Mouse (Mus musculus) hindbrain, embryonic 14.5 days (tissue): ENCODE data around the gene Mdk. TPM values are rescaled to one million over a fixed set of nuclear protein-coding genes. Genes with fewer than 3 reads are reported as not detected.

Source experiments
- ATAC-seq: fragments of 200-750 bp; cut with Nextera tagmentation; 2 replicates; pipeline ENCODE4 v1.8.0; 2017; ENCODE audit warnings: moderate number of reproducible peaks, mild to moderate bottlenecking, moderate TSS enrichment, moderate library complexity; ENCODE audit not compliant: low FRiP score
- DNase-seq: peaks from one replicate; pipeline ENCODE4 v3.0.0-alpha.2; 2015; ENCODE audit warnings: low spot score
- H3K27ac ChIP-seq: fragments of 300-500 bp; sonication (generic); 2 replicates; pipeline ENCODE4 v1.5.1; 2014; ENCODE audit warnings: mild to moderate bottlenecking, moderate library complexity
- H3K27me3 ChIP-seq: fragments of 300-500 bp; sonication (generic); 2 replicates; pipeline ENCODE4 v1.6.1; 2014; ENCODE audit warnings: mild to moderate bottlenecking, low read length, mixed read lengths; ENCODE audit not compliant: control insufficient read depth, insufficient read depth
- H3K36me3 ChIP-seq: fragments of 300-500 bp; sonication (generic); replicated peaks from 2 replicates; pipeline ENCODE4 v1.6.1; 2014; ENCODE audit not compliant: control insufficient read depth, insufficient read depth
- H3K4me1 ChIP-seq: fragments of 300-500 bp; sonication (generic); replicated peaks from 2 replicates; pipeline ENCODE4 v1.6.1; 2014; ENCODE audit warnings: antibody characterized with exemption, low read length, mixed read lengths; ENCODE audit not compliant: control insufficient read depth, insufficient read depth
- H3K4me2 ChIP-seq: fragments of 300-500 bp; sonication (generic); replicated peaks from 2 replicates; pipeline ENCODE4 v1.6.1; 2014; ENCODE audit warnings: mild to moderate bottlenecking, moderate library complexity
- H3K4me3 ChIP-seq: fragments of 300-500 bp; sonication (generic); replicated peaks from 2 replicates; pipeline ENCODE4 v1.5.1; 2014; ENCODE audit warnings: mild to moderate bottlenecking, low read length
- H3K9ac ChIP-seq: fragments of 300-500 bp; sonication (generic); 2 replicates; pipeline ENCODE4 v1.6.1; 2014
- H3K9me3 ChIP-seq: fragments of 300-500 bp; sonication (generic); 2 replicates; pipeline ENCODE4 v1.6.1; 2016; ENCODE audit warnings: low read length; ENCODE audit not compliant: control insufficient read depth
- WGBS: fragments of 180-500 bp; shearing (Covaris S2); extraction: QIAGEN DNeasy Blood & Tissue Kit; methylation state at CpG from one replicate; pipeline ENCODE4 v1.1.7; 2014; 5-methylcytosine and 5-hydroxymethylcytosine counted together
- polyA plus RNA-seq: library from polyadenylated mRNA; unstranded; fragments of >200 nt; fragmentation: Nextera tagmentation; extraction: Ambion mirVana; gene quantifications from 2 replicates; pipeline ENCODE4 v1.2.1, GENCODE M21; 2014

Mdk gene
- polyA plus RNA-seq, 1 experiment from 2014 or later = 171 TPM

- peak overlapping the region; percentile 29 for H3K4me2 ChIP-seq
- ATAC-seq = 0 out of 2 replicates have a peak, but pooled peaks have one; percentile 15
- no peaks in the 10 kb centered on the region for H3K36me3 ChIP-seq
- H3K4me1 ChIP-seq = peaks cover 42% of the 10 kb centered on the region
- no peaks in the 10 kb centered on the region for H3K27me3 ChIP-seq
- no peaks in the 10 kb centered on the region for H3K9me3 ChIP-seq
- no peak overlapping the region for H3K4me3 ChIP-seq
- no peak for DNase-seq
- 17% methylated on average over 15 of the region's 15 CpGs for WGBS
- peak overlapping the region; percentile 39; the same call in 1 of the 2 replicates for H3K9ac ChIP-seq
- peak overlapping the region; percentile 53 for H3K27ac ChIP-seq
These were observed 18.4 kb upstream of the Mdk start for GRCm38 (mm10) chr2:91950275-91951085.

GRCm38 (mm10) chr2:91949411-91950274 is 17.5 kb upstream of the Mdk start:
- peaks cover 42% of the 10 kb centered on the region for H3K4me1 ChIP-seq
- no peaks in the 10 kb centered on the region for H3K27me3 ChIP-seq
- no peaks in the 10 kb centered on the region for H3K9me3 ChIP-seq
- WGBS = 67% methylated on average over 17 of the region's 17 CpGs
- DNase-seq = no peak
- peak; percentile 13; the same call in 1 of the 2 replicates for ATAC-seq
- H3K4me2 ChIP-seq = peak overlapping the region; percentile 29
- H3K9ac ChIP-seq = peak overlapping the region; percentile 39; the same call in 1 of the 2 replicates
- H3K4me3 ChIP-seq = no peak overlapping the region
- H3K36me3 ChIP-seq = no peaks in the 10 kb centered on the region
- H3K27ac ChIP-seq = peak overlapping the region; percentile 53

GRCm38 (mm10) chr2:91948792-91949241 is 16.7 kb upstream of the Mdk start:
- ATAC-seq = no peak
- Histone ChIP-seq H3K4me1 (peaks cover 40% of the 10 kb centered on the region), H3K36me3 (no peaks in the 10 kb centered on the region), H3K4me3 (no peak overlapping the region), H3K27me3 (no peaks in the 10 kb centered on the region), H3K9me3 (no peaks in the 10 kb centered on the region), H3K4me2 (no peak overlapping the region), H3K9ac (no peak overlapping the region), H3K27ac (no peak overlapping the region)
- WGBS = 63% methylated on average over 3 of the region's 3 CpGs
- no peak for DNase-seq

DNA sequence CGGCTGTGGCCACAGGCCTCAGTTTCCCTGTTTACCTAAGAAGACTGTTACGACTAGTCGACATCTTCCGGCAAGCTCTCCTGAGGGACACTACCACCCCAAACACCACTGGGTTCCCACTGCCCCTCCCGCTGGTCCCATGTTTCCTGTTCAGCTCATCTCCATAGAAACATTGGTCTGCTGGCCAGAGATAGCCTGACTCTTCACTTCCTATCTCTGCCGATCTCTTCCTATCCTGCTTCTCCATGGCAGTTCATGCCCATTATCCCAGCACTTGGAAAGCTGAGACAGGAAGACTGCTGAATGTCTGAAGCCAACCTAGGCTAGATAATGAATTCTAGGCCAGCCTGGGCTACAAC is 16.0 kb upstream of the Mdk start:
- DNase-seq (no peak), ATAC-seq (no peak)
- no peaks in the 10 kb centered on the region for H3K27me3 ChIP-seq
- H3K27ac ChIP-seq = no peak overlapping the region
- WGBS = 76% methylated on average over 6 of the region's 6 CpGs
- no peaks in the 10 kb centered on the region for H3K9me3 ChIP-seq
- H3K9ac ChIP-seq = no peak overlapping the region
- H3K36me3 ChIP-seq = no peaks in the 10 kb centered on the region
- H3K4me2 ChIP-seq = no peak overlapping the region
- peaks cover 38% of the 10 kb centered on the region for H3K4me1 ChIP-seq
- no peak overlapping the region for H3K4me3 ChIP-seq

GRCm38 (mm10) chr2:91947397-91948150 is 15.5 kb upstream of the Mdk start:
- H3K4me3 ChIP-seq = no peak overlapping the region
- no peaks in the 10 kb centered on the region for H3K27me3 ChIP-seq
- no peak for DNase-seq
- WGBS = 49% methylated on average over 11 of the region's 11 CpGs
- H3K9me3 ChIP-seq = no peaks in the 10 kb centered on the region
- no peak for ATAC-seq
- H3K36me3 ChIP-seq = no peaks in the 10 kb centered on the region
- H3K27ac ChIP-seq = peak overlapping the region; percentile 48; the same call in 1 of the 2 replicates
- H3K4me2 ChIP-seq = no peak overlapping the region
- H3K9ac ChIP-seq = no peak overlapping the region
- peaks cover 38% of the 10 kb centered on the region for H3K4me1 ChIP-seq

GRCm38 (mm10) chr2:91946836-91947235 is 14.7 kb upstream of the Mdk start:
- no peak overlapping the region for H3K4me2 ChIP-seq
- WGBS = 54% methylated on average over 6 of the region's 6 CpGs
- no peaks in the 10 kb centered on the region for H3K27me3 ChIP-seq
- H3K9me3 ChIP-seq = no peaks in the 10 kb centered on the region
- peaks cover 38% of the 10 kb centered on the region for H3K4me1 ChIP-seq
- no peaks in the 10 kb centered on the region for H3K36me3 ChIP-seq
- H3K4me3 ChIP-seq = no peak overlapping the region
- DNase-seq (no peak), ATAC-seq (no peak)
- H3K27ac ChIP-seq = no peak overlapping the region
- H3K9ac ChIP-seq = no peak overlapping the region

DNA sequence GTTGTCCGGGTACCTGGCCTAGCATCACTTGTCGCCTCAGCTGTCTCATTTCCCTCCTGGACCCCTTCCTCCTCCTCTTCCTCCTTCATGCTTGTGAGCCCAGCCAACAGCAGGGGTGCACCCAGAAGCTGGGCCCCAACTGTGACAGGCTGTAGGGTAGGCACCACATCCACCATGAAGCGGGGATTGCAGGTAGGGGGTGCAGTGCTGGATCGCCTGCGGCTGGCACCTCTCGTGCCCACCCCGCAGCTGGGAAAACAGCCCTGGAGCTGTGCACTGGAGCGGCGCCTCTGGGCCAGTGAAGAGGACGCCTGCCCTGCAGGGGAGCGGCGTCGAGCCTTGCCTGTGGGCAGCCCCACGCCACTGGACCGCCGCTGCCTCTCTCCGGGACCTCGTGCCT is 13.4 kb upstream of the Mdk start, which contains the start of gene Gm9821:
Gene Gm9821, plus strand, starts transcription at position 221 of the 400 bp plus-strand sequence.
- H3K4me3 ChIP-seq = no peak within 1 kb of the TSS
- H3K27me3 ChIP-seq = no peaks in the 10 kb centered on the region
- no peak within 1 kb of the TSS for H3K27ac ChIP-seq
- H3K9me3 ChIP-seq = no peaks in the 10 kb centered on the region
- 84% methylated on average over 18 of the region's 18 CpGs for WGBS
- ATAC-seq = no peak
- no peak for DNase-seq
- H3K4me1 ChIP-seq = peaks cover 35% of the 10 kb centered on the region
- peaks cover 4% of the 10 kb centered on the region; the same call in 1 of the 2 replicates for H3K36me3 ChIP-seq
- 0 out of 2 replicates have a peak within 1 kb of the TSS, but pooled peaks have one; percentile 1 for H3K9ac ChIP-seq
- H3K4me2 ChIP-seq = no peak within 1 kb of the TSS

DNA sequence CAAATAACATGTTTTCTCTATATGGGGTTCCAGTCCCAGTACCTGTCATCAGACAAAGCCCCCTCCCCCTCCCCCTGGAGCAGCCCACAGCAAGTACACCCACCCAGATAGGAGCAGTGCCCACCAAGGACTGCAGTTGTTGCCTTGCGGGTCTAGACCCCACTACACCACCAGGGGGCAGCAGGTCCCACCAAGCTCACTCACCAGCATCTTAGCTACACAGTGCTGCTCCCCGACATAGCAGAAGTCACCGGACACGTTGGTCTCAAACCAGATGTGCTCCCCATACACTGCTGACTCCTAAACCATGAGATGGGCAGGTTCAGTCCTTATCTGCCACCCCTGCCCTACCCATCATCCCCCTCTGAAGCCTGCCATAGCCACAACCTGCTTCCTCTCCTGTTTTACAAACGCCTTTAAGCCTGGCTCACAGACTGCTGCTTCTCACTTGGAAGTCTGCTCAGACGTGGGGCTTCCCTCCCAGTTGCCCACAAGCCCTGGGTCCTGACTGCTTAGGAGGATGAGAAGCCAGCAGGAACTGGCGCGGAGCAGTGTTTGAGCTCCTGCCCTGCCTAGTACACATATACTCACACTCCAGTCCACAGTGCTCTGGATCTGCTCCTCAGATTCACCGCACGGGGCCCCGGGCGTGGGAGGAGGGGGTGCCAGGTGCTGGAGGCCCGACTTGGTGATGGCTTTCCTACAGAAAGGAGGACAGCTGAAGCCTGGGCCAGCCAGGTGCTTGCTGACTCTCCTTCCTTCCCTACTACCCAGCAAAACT is 12.3 kb upstream of the Mdk start:
- Histone ChIP-seq H3K9ac (0 out of 2 replicates have a peak overlapping the region, but pooled peaks have one; percentile 1), H3K9me3 (no peaks in the 10 kb centered on the region), H3K4me3 (no peak overlapping the region), H3K27me3 (no peaks in the 10 kb centered on the region), H3K27ac (no peak overlapping the region), H3K36me3 (peaks cover 15% of the 10 kb centered on the region), H3K4me2 (no peak overlapping the region), H3K4me1 (peaks cover 24% of the 10 kb centered on the region)
- ATAC-seq (peak; percentile 59), DNase-seq (peak; percentile 82)
- 46% methylated on average over 13 of the region's 13 CpGs for WGBS
